Mouse (Mus musculus): ENCODE data around the gene Bmp8a. TPM values are rescaled to one million over a fixed set of nuclear protein-coding genes. Genes with fewer than 3 reads are reported as not detected.
"Not testable (repeated sequence)": the region's sequence is repeated elsewhere in the genome, so short reads cannot be mapped to it uniquely, and the experiment has no call there.

Bmp8a gene
- polyA plus RNA-seq, 1 experiment from 2014 or later: not detected

- Histone ChIP-seq H3K4me1 (ENCODE audit: control insufficient read depth, insufficient read depth, low read length) (no peaks in the 10 kb centered on the region), H3K27ac (ENCODE audit: low read length) (no peak overlapping the region), H3K4me3 (ENCODE audit: low read depth, low read length) (no peak overlapping the region), H3K27me3 (ENCODE audit: control insufficient read depth, insufficient read depth, low read length) (0 out of 2 replicates have a peak, but pooled peaks cover 9% of the 10 kb centered on the region), H3K9ac (replicated peaks; ENCODE audit: low read depth, low read length) (no peak overlapping the region), H3K4me2 (replicated peaks; ENCODE audit: low read depth, low read length) (no peak overlapping the region), H3K36me3 (ENCODE audit: control insufficient read depth, insufficient read depth, low read length) (no peaks in the 10 kb centered on the region), H3K9me3 (ENCODE audit: control insufficient read depth, low read depth, low read length) (no peaks in the 10 kb centered on the region)
- 66% methylated on average over 14 of the region's 14 CpGs for WGBS
- no peak for ATAC-seq (ENCODE audit: insufficient number of reproducible peaks, insufficient read depth, low FRiP score, low read depth)
These were observed 7.1 kb downstream of the Bmp8a start for GRCm38 (mm10) chr4:123335796-123336585.

- not testable (repeated sequence) for H3K4me2 ChIP-seq (replicated peaks; ENCODE audit: low read depth, low read length); H3K27ac ChIP-seq (ENCODE audit: low read length); H3K9ac ChIP-seq (replicated peaks; ENCODE audit: low read depth, low read length); ATAC-seq (ENCODE audit: insufficient number of reproducible peaks, insufficient read depth, low FRiP score, low read depth); H3K9me3 ChIP-seq (ENCODE audit: control insufficient read depth, low read depth, low read length); H3K36me3 ChIP-seq (ENCODE audit: control insufficient read depth, insufficient read depth, low read length); H3K4me1 ChIP-seq (ENCODE audit: control insufficient read depth, insufficient read depth, low read length); H3K4me3 ChIP-seq (ENCODE audit: low read depth, low read length); H3K27me3 ChIP-seq (ENCODE audit: control insufficient read depth, insufficient read depth, low read length)
- 67% methylated on average over 10 of the region's 10 CpGs for WGBS
These were observed 7.8 kb downstream of the Bmp8a start for GRCm38 (mm10) chr4:123335244-123335643.

DNA sequence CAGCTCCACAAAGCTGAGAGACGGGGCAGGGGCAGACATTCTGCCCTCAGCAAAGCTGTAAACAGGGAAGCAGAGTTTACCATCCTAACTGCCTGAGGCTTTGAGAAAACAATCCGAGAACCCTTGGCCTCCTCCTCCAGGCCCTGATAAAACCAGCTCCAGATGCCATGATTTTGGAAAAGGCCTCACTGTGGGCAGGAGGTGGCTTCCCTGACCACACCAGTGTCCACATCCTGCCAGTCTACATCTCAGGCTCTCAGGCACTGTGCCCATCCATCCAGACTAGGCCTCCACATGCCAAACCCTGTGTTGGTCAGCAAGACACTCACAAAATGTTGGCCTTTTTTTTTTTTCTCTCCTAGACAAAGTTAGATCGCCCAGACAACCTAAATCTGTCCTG lies 8.9 kb downstream of the Bmp8a start:
- no peak overlapping the region for H3K4me3 ChIP-seq (ENCODE audit: low read depth, low read length)
- 52% methylated on average over 3 of the region's 3 CpGs for WGBS

DNA sequence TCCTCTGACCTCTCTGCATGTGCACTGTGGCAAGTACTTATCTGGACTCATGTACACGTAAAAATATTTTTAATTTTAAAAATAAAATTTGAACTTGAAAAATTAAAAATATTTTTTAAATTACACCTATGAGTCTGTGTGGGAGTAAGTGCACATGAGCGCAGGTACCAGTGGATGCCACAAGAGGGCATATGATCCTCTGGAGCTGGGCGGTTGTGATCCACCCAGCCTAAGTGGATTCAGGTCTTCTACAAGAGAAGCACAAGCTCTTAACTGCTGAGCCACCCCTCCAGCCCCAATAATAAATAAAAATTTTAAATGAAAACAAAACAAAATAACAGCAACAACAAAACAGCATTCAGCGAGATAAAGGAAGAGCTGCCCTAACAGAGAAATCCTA lies 9.9 kb downstream of the Bmp8a start:
- WGBS: 94% methylated on average over 4 of the region's 4 CpGs
- no peaks in the 10 kb centered on the region for H3K4me1 ChIP-seq (ENCODE audit: control insufficient read depth, insufficient read depth, low read length)
- no peak overlapping the region for H3K27ac ChIP-seq (ENCODE audit: low read length)

More for the DNA sequence above, 8.9 kb downstream of the Bmp8a start:
- Histone ChIP-seq H3K27me3 (ENCODE audit: control insufficient read depth, insufficient read depth, low read length) (no peaks in the 10 kb centered on the region), H3K9me3 (ENCODE audit: control insufficient read depth, low read depth, low read length) (no peaks in the 10 kb centered on the region), H3K36me3 (ENCODE audit: control insufficient read depth, insufficient read depth, low read length) (no peaks in the 10 kb centered on the region), H3K9ac (replicated peaks; ENCODE audit: low read depth, low read length) (no peak overlapping the region), H3K27ac (ENCODE audit: low read length) (no peak overlapping the region), H3K4me2 (replicated peaks; ENCODE audit: low read depth, low read length) (no peak overlapping the region), H3K4me1 (ENCODE audit: control insufficient read depth, insufficient read depth, low read length) (no peaks in the 10 kb centered on the region)
- no peak for ATAC-seq (ENCODE audit: insufficient number of reproducible peaks, insufficient read depth, low FRiP score, low read depth)

GRCm38 (mm10) chr4:123331961-123332360 lies 11.1 kb downstream of the Bmp8a start:
- not testable (repeated sequence) for H3K27me3 ChIP-seq (ENCODE audit: control insufficient read depth, insufficient read depth, low read length); H3K4me1 ChIP-seq (ENCODE audit: control insufficient read depth, insufficient read depth, low read length); H3K36me3 ChIP-seq (ENCODE audit: control insufficient read depth, insufficient read depth, low read length); ATAC-seq (ENCODE audit: insufficient number of reproducible peaks, insufficient read depth, low FRiP score, low read depth); H3K9me3 ChIP-seq (ENCODE audit: control insufficient read depth, low read depth, low read length); H3K4me3 ChIP-seq (ENCODE audit: low read depth, low read length); H3K4me2 ChIP-seq (replicated peaks; ENCODE audit: low read depth, low read length); H3K9ac ChIP-seq (replicated peaks; ENCODE audit: low read depth, low read length); H3K27ac ChIP-seq (ENCODE audit: low read length)
- WGBS: 68% methylated on average over 1 of the region's 1 CpGs

More for the DNA sequence above, 9.9 kb downstream of the Bmp8a start:
- Histone ChIP-seq H3K4me3 (ENCODE audit: low read depth, low read length) (no peak overlapping the region), H3K27me3 (ENCODE audit: control insufficient read depth, insufficient read depth, low read length) (no peaks in the 10 kb centered on the region), H3K9me3 (ENCODE audit: control insufficient read depth, low read depth, low read length) (no peaks in the 10 kb centered on the region), H3K4me2 (replicated peaks; ENCODE audit: low read depth, low read length) (no peak overlapping the region), H3K9ac (replicated peaks; ENCODE audit: low read depth, low read length) (no peak overlapping the region), H3K36me3 (ENCODE audit: control insufficient read depth, insufficient read depth, low read length) (no peaks in the 10 kb centered on the region)
- ATAC-seq (ENCODE audit: insufficient number of reproducible peaks, insufficient read depth, low FRiP score, low read depth): no peak

DNA sequence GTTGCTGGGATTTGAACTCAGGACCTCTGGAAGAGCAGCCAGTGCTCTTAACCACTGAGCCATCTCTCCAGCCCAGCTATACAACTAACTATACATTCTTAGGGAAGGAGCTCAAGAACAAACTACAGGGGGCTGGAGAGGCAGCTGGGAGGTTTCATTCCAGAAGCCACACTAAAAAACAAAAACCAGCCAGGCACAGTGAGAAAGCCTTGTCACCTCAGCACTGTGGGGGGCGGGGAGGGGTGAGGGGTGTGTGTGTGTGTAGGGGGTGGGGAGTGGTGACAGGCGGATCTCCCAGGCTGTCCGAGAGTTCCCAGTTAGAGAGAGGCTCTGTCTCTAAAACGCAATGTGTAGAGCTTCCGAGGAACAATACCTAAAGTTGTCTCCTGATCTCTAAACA lies 11.7 kb downstream of the Bmp8a start:
- no peak for ATAC-seq (ENCODE audit: insufficient number of reproducible peaks, insufficient read depth, low FRiP score, low read depth)
- Histone ChIP-seq H3K9ac (replicated peaks; ENCODE audit: low read depth, low read length) (no peak overlapping the region), H3K4me3 (ENCODE audit: low read depth, low read length) (no peak overlapping the region), H3K4me2 (replicated peaks; ENCODE audit: low read depth, low read length) (no peak overlapping the region), H3K36me3 (ENCODE audit: control insufficient read depth, insufficient read depth, low read length) (no peaks in the 10 kb centered on the region), H3K27me3 (ENCODE audit: control insufficient read depth, insufficient read depth, low read length) (no peaks in the 10 kb centered on the region), H3K9me3 (ENCODE audit: control insufficient read depth, low read depth, low read length) (no peaks in the 10 kb centered on the region), H3K4me1 (ENCODE audit: control insufficient read depth, insufficient read depth, low read length) (no peaks in the 10 kb centered on the region), H3K27ac (ENCODE audit: low read length) (no peak overlapping the region)
- 63% methylated on average over 5 of the region's 5 CpGs for WGBS

- H3K27me3 ChIP-seq (ENCODE audit: control insufficient read depth, insufficient read depth, low read length): no peaks in the 10 kb centered on the region
- no peak overlapping the region for H3K4me3 ChIP-seq (ENCODE audit: low read depth, low read length)
- 74% methylated on average over 6 of the region's 6 CpGs for WGBS
- no peak overlapping the region for H3K27ac ChIP-seq (ENCODE audit: low read length)
- H3K4me2 ChIP-seq (replicated peaks; ENCODE audit: low read depth, low read length): no peak overlapping the region
- no peak for ATAC-seq (ENCODE audit: insufficient number of reproducible peaks, insufficient read depth, low FRiP score, low read depth)
- no peaks in the 10 kb centered on the region for H3K36me3 ChIP-seq (ENCODE audit: control insufficient read depth, insufficient read depth, low read length)
- no peak overlapping the region for H3K9ac ChIP-seq (replicated peaks; ENCODE audit: low read depth, low read length)
- no peaks in the 10 kb centered on the region for H3K4me1 ChIP-seq (ENCODE audit: control insufficient read depth, insufficient read depth, low read length)
- H3K9me3 ChIP-seq (ENCODE audit: control insufficient read depth, low read depth, low read length): no peaks in the 10 kb centered on the region
These were observed 14.1 kb downstream of the Bmp8a start for GRCm38 (mm10) chr4:123328946-123329345.

- H3K4me1 ChIP-seq (ENCODE audit: control insufficient read depth, insufficient read depth, low read length): no peaks in the 10 kb centered on the region
- no peaks in the 10 kb centered on the region for H3K9me3 ChIP-seq (ENCODE audit: control insufficient read depth, low read depth, low read length)
- H3K9ac ChIP-seq (replicated peaks; ENCODE audit: low read depth, low read length): no peak overlapping the region
- no peak for ATAC-seq (ENCODE audit: insufficient number of reproducible peaks, insufficient read depth, low FRiP score, low read depth)
- no peak overlapping the region for H3K27ac ChIP-seq (ENCODE audit: low read length)
- no peak overlapping the region for H3K4me2 ChIP-seq (replicated peaks; ENCODE audit: low read depth, low read length)
- H3K27me3 ChIP-seq (ENCODE audit: control insufficient read depth, insufficient read depth, low read length): 0 out of 2 replicates have a peak, but pooled peaks cover 4% of the 10 kb centered on the region
- H3K36me3 ChIP-seq (ENCODE audit: control insufficient read depth, insufficient read depth, low read length): no peaks in the 10 kb centered on the region
- 53% methylated on average over 3 of the region's 3 CpGs for WGBS
- no peak overlapping the region for H3K4me3 ChIP-seq (ENCODE audit: low read depth, low read length)
These were observed 15.4 kb downstream of the Bmp8a start for GRCm38 (mm10) chr4:123327630-123328029.

- H3K9me3 ChIP-seq (ENCODE audit: control insufficient read depth, low read depth, low read length): no peaks in the 10 kb centered on the region
- no peak overlapping the region for H3K4me2 ChIP-seq (replicated peaks; ENCODE audit: low read depth, low read length)
- WGBS: 79% methylated on average over 3 of the region's 3 CpGs
- H3K27me3 ChIP-seq (ENCODE audit: control insufficient read depth, insufficient read depth, low read length): 0 out of 2 replicates have a peak, but pooled peaks cover 4% of the 10 kb centered on the region
- no peak for ATAC-seq (ENCODE audit: insufficient number of reproducible peaks, insufficient read depth, low FRiP score, low read depth)
- H3K4me1 ChIP-seq (ENCODE audit: control insufficient read depth, insufficient read depth, low read length): no peaks in the 10 kb centered on the region
- H3K36me3 ChIP-seq (ENCODE audit: control insufficient read depth, insufficient read depth, low read length): no peaks in the 10 kb centered on the region
- no peak overlapping the region for H3K4me3 ChIP-seq (ENCODE audit: low read depth, low read length)
- H3K27ac ChIP-seq (ENCODE audit: low read length): no peak overlapping the region
- no peak overlapping the region for H3K9ac ChIP-seq (replicated peaks; ENCODE audit: low read depth, low read length)
These were observed 17.0 kb downstream of the Bmp8a start for GRCm38 (mm10) chr4:123326087-123326486.

All from stomach, embryonic 14.5 days (tissue).